Mouse (Mus musculus) leukemia stem cell, adult 10-12 weeks (primary cell): ENCODE results near the gene Blcap. TPM values are rescaled to one million over a fixed set of nuclear protein-coding genes. Genes with fewer than 3 reads are reported as not detected.

Experiments used
- polyA plus RNA-seq: library from polyadenylated mRNA; stranded (reverse); fragments of >175 nt; gene quantifications from 2 replicates; pipeline ENCODE4 v1.2.3, GENCODE M21; 2012; ENCODE audit warnings: low replicate concordance

Blcap gene
- polyA plus RNA-seq: 4.9 and 15.5 TPM in 2 replicates

GRCm38 (mm10) chr2:157571224-157571832 is at the start of gene Blcap:
TSS of gene Blcap (minus strand) at chr2:157571274.

DNA sequence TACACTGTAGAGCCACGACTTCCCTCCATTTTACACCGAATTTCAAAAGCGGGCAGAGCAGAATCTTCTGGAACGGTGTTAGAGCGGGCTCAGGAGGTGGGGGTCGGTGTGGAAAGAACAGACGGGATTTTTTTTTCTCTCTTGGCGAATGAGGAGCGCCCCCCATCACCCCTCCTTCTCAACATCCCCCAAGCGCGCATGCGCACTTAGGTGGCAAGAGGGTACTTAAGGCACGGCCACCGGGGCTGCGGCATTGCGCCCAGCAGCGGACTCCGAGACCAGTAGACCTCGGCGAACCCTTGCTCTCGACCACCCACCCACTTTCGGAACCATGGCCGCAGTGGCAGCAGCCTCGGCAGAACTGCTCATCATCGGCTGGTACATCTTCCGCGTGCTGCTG is 11.2 kb downstream of the Blcap start, which contains the start of gene Nnat:
Nnat (plus strand) TSS at position 221 of the 400 bp plus-strand sequence.

Other genes with a start within 250 kb of the Blcap start
- gene Ghrh, start 223.8 kb downstream of the Blcap start, polyA plus RNA-seq: not detected in 2 replicates
- gene Manbal, start 203.7 kb downstream of the Blcap start, polyA plus RNA-seq: 25.7 and 35.3 TPM in 2 replicates
- 4.2 and 4.8 TPM in 2 replicates for gene Src, start 152.8 kb downstream of the Blcap start, polyA plus RNA-seq
- gene Nnat, start 11.2 kb downstream of the Blcap start, polyA plus RNA-seq: 0.63 TPM in 1 of 2 replicates, not detected in the other
- 2.6 and 10.4 TPM in 2 replicates for gene Ctnnbl1, start 166.1 kb upstream of the Blcap start, polyA plus RNA-seq